Comparison of ENCODE assay signal across 12 mouse cellular contexts in the genomic region with DNA sequence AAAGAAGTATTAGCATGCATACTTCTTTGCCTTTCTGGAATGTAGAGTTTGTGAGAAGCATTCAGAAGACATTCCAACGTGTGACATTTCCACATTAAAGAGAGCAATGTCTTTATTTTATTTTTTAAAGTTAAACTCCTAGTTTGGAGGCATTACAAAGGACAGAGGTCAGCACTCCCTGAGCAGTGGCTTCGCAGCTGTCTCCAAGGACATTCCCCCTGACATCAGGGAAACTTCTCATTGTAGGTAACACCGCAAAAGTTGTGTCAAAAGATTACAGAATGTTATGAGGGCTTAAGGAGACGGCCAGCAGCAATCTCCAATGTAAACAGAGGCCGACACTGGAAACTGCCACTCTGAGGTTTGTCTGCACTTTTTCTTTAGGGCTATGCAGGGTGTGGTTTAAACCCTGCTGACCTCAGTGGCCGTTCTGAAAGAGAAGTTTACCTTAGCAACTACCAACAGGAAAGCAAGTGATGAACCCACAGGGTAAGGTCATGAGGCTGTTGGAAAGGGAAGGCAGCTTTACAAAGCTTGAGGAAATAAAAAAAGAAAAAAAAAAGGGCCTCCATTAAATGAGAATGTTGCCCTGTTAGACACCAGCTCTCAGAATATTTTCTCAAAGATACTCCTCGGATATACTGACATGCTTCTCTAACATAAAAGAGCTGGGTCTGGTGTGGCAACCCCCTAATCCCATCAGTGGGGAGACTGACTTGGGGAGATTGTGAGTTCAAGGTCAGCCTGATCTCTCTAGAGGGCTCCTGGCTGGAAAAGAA. TPM values are rescaled to one million over a fixed set of nuclear protein-coding genes. Genes with fewer than 3 reads are reported as not detected.
DNase-seq lines count a peak whose midpoint lies in the region; ATAC-seq lines count a peak whose summit lies in the region.
"Had no signal": no experiment of that assay in that cellular context is flagged by ENCODE, and none has a peak within 500 bp of the region (broad histone marks: within the 10 kb centered on the region; RNA-seq: fewer than 3 reads in every experiment).

No protein-coding gene starts in this region.

- intact Hi-C loops in left cerebral cortex, postnatal 36 days (cut with DNase I): no loop called here

- H3K9ac ChIP-seq in heart, embryonic 12.5 days: no peak overlapping the region
- H3K9ac ChIP-seq in neural tube, embryonic 12.5 days: no peak overlapping the region
- no peak overlapping the region for H3K9ac ChIP-seq in neural tube, embryonic 15.5 days (replicated peaks)

- no peaks in the 10 kb centered on the region for H3K9me3 ChIP-seq in heart, embryonic 12.5 days (replicated peaks)
- no peaks in the 10 kb centered on the region for H3K9me3 ChIP-seq in neural tube, embryonic 12.5 days
- H3K9me3 ChIP-seq in neural tube, embryonic 15.5 days (replicated peaks): no peaks in the 10 kb centered on the region

- H3K27me3 ChIP-seq in heart, embryonic 12.5 days (replicated peaks): no peaks in the 10 kb centered on the region
- H3K27me3 ChIP-seq in neural tube, embryonic 12.5 days (replicated peaks): no peaks in the 10 kb centered on the region
- no peaks in the 10 kb centered on the region for H3K27me3 ChIP-seq in neural tube, embryonic 15.5 days (replicated peaks)

- peak; percentile 42; the same call in 1 of the 2 replicates for ATAC-seq in heart, embryonic 12.5 days (ENCODE audit: insufficient number of reproducible peaks, low FRiP score)
- 0 out of 2 replicates have a peak, but pooled peaks have one; percentile 21 for ATAC-seq in neural tube, embryonic 12.5 days (ENCODE audit: low FRiP score, low read depth)
- no peak for ATAC-seq in neural tube, embryonic 15.5 days (ENCODE audit: low FRiP score)
- peak; percentile 69 for ATAC-seq in megakaryocyte progenitor cell, adult 5-6 weeks (replicated peaks; ENCODE audit: poor library complexity)
- ATAC-seq: CD4-positive, CD25-positive, alpha-beta regulatory T cell, adult 4 months had no signal

- 24% methylated on average over 7 of the region's 7 CpGs for WGBS in heart, embryonic 12.5 days
- WGBS in neural tube, embryonic 12.5 days: 41% methylated on average over 7 of the region's 7 CpGs
- WGBS in neural tube, embryonic 15.5 days: 44% methylated on average over 7 of the region's 7 CpGs

- DNase-seq in heart, adult 8-10 months (ENCODE audit: low spot score): no peak
- DNase-seq in ovary, adult 18-20 months (ENCODE audit: low spot score): no peak
- DNase-seq in gastrocnemius, postnatal 25 days: no peak
- DNase-seq in left cerebral cortex, postnatal 36 days (ENCODE audit: low spot score in 2 of 2): no peak
- DNase-seq: adrenal gland, postnatal 14 days; kidney, adult 8-10 months; layer of hippocampus, postnatal 36 days had no signal

- no peak overlapping the region for H3K4me2 ChIP-seq in heart, embryonic 12.5 days
- no peak overlapping the region for H3K4me2 ChIP-seq in neural tube, embryonic 12.5 days (replicated peaks)
- no peak overlapping the region for H3K4me2 ChIP-seq in neural tube, embryonic 15.5 days

- H3K4me3 ChIP-seq in heart, embryonic 12.5 days: no peak overlapping the region
- H3K4me3 ChIP-seq in neural tube, embryonic 12.5 days: no peak overlapping the region
- H3K4me3 ChIP-seq in neural tube, embryonic 15.5 days (replicated peaks): no peak overlapping the region

- no peak overlapping the region for H3K27ac ChIP-seq in heart, embryonic 12.5 days (ENCODE audit: poor library complexity, severe bottlenecking)
- no peak overlapping the region for H3K27ac ChIP-seq in neural tube, embryonic 12.5 days
- H3K27ac ChIP-seq in neural tube, embryonic 15.5 days (replicated peaks): no peak overlapping the region; the same call in 1 of the 2 replicates

- H3K36me3 ChIP-seq in heart, embryonic 12.5 days: no peaks in the 10 kb centered on the region
- H3K36me3 ChIP-seq in neural tube, embryonic 12.5 days: no peaks in the 10 kb centered on the region
- no peaks in the 10 kb centered on the region for H3K36me3 ChIP-seq in neural tube, embryonic 15.5 days

- H3K4me1 ChIP-seq in heart, embryonic 12.5 days (replicated peaks): peaks cover 8% of the 10 kb centered on the region; the same call in 1 of the 2 replicates
- no peaks in the 10 kb centered on the region for H3K4me1 ChIP-seq in neural tube, embryonic 12.5 days
- H3K4me1 ChIP-seq in neural tube, embryonic 15.5 days: peaks cover 5% of the 10 kb centered on the region; the same call in 1 of the 2 replicates

RNA-seq across cellular contexts. Expression of gene Mamdc2, which starts 60.0 kb away (rescaled TPM):
- 1.3 and 1.5 TPM in 2 replicates for polyA plus RNA-seq in heart, embryonic 12.5 days (2016; fragmentation: Nextera tagmentation; extraction: Ambion mirVana)
- 1 to 10 TPM; 1.6 to 2.0 (median 1.7) TPM for total RNA-seq in heart, adult 8-10 months (2022)
- 2.3 and 2.4 TPM in 2 replicates for polyA plus RNA-seq in neural tube, embryonic 12.5 days (2016; fragmentation: Nextera tagmentation; extraction: Ambion mirVana)
- polyA plus RNA-seq in neural tube, embryonic 15.5 days (2015; fragmentation: Nextera tagmentation; extraction: Ambion mirVana): 1.2 and 1.7 TPM in 2 replicates
- total RNA-seq in megakaryocyte progenitor cell, adult 5-6 weeks (2015): 0.20 and 0.35 TPM in 2 replicates
- 0.17 and 0.54 TPM in 2 replicates for total RNA-seq in megakaryocyte progenitor cell, adult 5-6 weeks (2017)
- 1 to 10 TPM in 1 of 2 experiments, under 1 TPM in 1; 0.78 to 1.1 TPM for total RNA-seq in gastrocnemius, postnatal 25 days (2021)
- under 1 TPM; 0.93 to 0.99 TPM for total RNA-seq in left cerebral cortex, postnatal 36 days (2021)
- polyA plus RNA-seq: CD4-positive, CD25-positive, alpha-beta regulatory T cell, adult 4 months had no signal
